Mouse (Mus musculus): ENCODE results near the gene Fam163b. TPM values are rescaled to one million over a fixed set of nuclear protein-coding genes. Genes with fewer than 3 reads are reported as not detected.

Fam163b gene
- polyA plus RNA-seq, 1 experiment, result not detected

DNA sequence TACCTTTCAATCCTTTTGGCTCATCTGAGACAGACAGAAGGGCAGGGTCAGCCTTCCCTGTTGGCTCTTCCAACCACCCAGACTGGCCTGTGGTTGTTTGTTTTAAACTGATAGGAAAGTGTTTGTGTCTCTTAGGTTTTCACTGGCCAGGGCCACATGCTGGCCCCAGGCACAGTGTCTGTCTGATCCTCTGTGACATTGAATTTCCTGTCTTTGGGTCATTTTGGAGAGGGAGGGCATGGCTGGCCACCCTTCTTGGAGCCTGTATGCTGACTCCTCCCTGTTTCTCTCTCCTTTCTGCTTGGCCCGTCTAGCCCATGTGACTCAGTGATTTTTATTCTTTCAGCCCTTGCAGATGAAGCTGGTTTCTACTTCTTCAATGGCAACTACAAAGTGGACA lies 53.1 kb downstream of the Fam163b start:
- WGBS, result 55% methylated on average over 1 of the region's 1 CpGs
- Histone ChIP-seq H3K4me1 (ENCODE audit: control insufficient read depth, insufficient read depth, low read length) (no peaks in the 10 kb centered on the region), H3K4me3 (replicated peaks; ENCODE audit: control insufficient read depth, low read depth, low read length) (no peak overlapping the region), H3K27ac (ENCODE audit: control insufficient read depth, insufficient read depth, low read depth, low read length, poor library complexity) (no peak overlapping the region)
- no peak for TF ChIP-seq POLR2A (IDR thresholded peaks at IDR 0.05; ENCODE audit: borderline replicate concordance, control insufficient read depth, low read depth, low read length)

DNA sequence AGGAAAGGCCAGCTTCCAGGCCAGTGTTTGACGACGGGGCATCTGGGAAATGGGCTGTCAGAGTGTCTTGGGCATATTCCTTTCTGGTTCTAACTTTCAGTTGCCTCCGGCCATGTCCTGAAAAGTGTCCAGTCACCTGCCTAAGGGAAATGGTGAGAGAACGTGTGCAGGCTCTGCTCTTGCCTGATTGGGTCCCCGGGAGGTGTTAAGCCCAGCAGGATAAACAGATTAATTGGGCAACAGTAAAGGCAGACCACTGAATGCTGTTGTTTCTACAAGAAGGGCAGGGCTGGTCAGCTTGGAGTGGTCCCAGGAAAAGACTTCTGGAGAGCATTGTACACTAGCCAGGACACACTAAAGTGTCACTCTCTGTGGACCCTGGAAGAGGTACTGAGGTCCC lies 53.6 kb downstream of the Fam163b start:
- no peak for TF ChIP-seq POLR2A (IDR thresholded peaks at IDR 0.05; ENCODE audit: borderline replicate concordance, control insufficient read depth, low read depth, low read length)
- TF ChIP-seq CTCF (IDR thresholded peaks at IDR 0.05; ENCODE audit: control insufficient read depth, insufficient read depth, low read length), result no peak
- H3K27ac ChIP-seq (ENCODE audit: control insufficient read depth, insufficient read depth, low read depth, low read length, poor library complexity), result no peak overlapping the region
- WGBS, result 53% methylated on average over 5 of the region's 5 CpGs
- H3K4me3 ChIP-seq (replicated peaks; ENCODE audit: control insufficient read depth, low read depth, low read length), result no peak overlapping the region
- no peaks in the 10 kb centered on the region for H3K4me1 ChIP-seq (ENCODE audit: control insufficient read depth, insufficient read depth, low read length)

DNA sequence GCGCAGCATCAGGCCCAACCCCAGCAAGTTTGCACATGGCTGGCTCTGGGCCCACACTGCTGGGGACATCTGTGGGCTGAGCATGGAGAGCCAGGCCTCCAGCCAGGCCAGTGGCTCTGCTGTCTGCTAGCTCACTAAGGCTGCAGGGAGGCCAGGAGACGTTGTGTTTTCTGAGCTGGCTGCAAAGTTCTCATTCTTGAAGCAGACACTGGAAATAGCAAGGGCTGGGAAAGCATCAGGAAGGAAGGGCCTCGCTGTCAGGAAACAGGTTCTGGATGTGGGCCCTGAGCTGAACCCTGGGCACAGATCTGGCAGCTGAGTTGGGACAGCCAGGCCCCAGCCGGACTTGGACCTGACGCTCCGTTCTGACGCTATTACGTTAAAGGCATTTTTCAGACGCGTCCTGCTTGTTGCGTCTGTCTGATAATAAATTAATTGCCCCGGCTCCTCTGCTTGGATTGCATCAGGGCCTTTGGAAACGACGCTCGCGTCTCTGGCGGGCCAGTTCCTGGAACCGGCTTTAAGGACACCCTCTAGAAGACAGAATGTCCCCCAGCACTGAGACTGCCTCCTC lies 54.1 kb downstream of the Fam163b start:
- no peak overlapping the region for H3K4me3 ChIP-seq (replicated peaks; ENCODE audit: control insufficient read depth, low read depth, low read length)
- no peak overlapping the region for H3K27ac ChIP-seq (ENCODE audit: control insufficient read depth, insufficient read depth, low read depth, low read length, poor library complexity)
- H3K4me1 ChIP-seq (ENCODE audit: control insufficient read depth, insufficient read depth, low read length), result no peaks in the 10 kb centered on the region
- TF ChIP-seq CTCF (IDR thresholded peaks at IDR 0.05; ENCODE audit: control insufficient read depth, insufficient read depth, low read length) (no peak), POLR2A (IDR thresholded peaks at IDR 0.05; ENCODE audit: borderline replicate concordance, control insufficient read depth, low read depth, low read length) (no peak)
- 11% methylated on average over 18 of the region's 18 CpGs for WGBS

DNA sequence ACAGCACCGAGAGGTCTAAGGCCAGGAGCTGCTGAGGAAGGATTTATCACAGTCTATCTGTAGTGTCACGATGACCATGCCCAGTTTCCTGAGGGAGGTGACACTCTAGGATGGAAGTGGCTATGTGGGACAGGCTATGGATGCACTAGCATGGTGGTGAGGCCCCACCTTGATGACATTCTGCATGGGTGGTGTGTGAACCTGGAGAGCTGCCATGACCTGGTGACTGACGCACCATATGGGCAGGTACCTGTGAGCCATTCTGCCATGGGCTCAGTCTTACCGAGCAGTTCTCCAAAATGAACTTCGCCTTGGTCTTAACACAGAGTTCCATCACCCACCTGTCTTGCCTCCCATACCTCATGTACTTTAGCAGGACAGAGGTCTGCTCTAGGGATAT lies 54.7 kb downstream of the Fam163b start:
- Histone ChIP-seq H3K4me3 (replicated peaks; ENCODE audit: control insufficient read depth, low read depth, low read length) (no peak overlapping the region), H3K27ac (ENCODE audit: control insufficient read depth, insufficient read depth, low read depth, low read length, poor library complexity) (no peak overlapping the region), H3K4me1 (ENCODE audit: control insufficient read depth, insufficient read depth, low read length) (no peaks in the 10 kb centered on the region)
- TF ChIP-seq POLR2A (IDR thresholded peaks at IDR 0.05; ENCODE audit: borderline replicate concordance, control insufficient read depth, low read depth, low read length) (no peak), CTCF (IDR thresholded peaks at IDR 0.05; ENCODE audit: control insufficient read depth, insufficient read depth, low read length) (no peak)
- 74% methylated on average over 5 of the region's 5 CpGs for WGBS

DNA sequence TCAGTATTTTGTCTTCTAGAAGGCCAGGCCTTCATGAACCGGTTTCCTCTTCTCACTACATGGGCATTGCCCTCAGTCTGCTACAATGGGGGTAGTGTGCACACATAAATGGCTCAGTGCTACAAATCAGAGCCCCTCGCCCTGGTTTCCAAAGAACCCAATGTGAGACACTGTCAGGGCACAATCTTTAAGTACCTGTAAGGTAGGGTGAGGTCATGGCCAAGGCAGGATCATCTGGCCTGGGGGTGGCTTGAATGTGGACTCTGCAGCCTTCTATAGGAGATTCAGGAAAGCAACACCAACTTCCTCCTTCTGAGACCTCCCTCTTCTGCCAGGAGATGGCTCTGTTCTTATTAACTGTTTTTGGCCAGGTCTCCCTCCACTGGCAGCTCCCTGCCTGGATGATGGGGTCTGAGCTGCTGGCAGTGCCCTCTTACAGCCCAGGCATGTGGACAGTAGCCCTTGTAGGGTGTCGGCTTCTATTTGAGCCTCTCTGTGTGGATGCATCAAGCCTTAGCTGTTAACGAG lies 55.7 kb downstream of the Fam163b start:
- 0 out of 2 replicates have a peak, but pooled peaks have one; percentile 5 for TF ChIP-seq CTCF (IDR thresholded peaks at IDR 0.05; ENCODE audit: control insufficient read depth, insufficient read depth, low read length)
- TF ChIP-seq POLR2A (IDR thresholded peaks at IDR 0.05; ENCODE audit: borderline replicate concordance, control insufficient read depth, low read depth, low read length), result no peak
- no peak overlapping the region for H3K4me3 ChIP-seq (replicated peaks; ENCODE audit: control insufficient read depth, low read depth, low read length)
- no peak overlapping the region for H3K27ac ChIP-seq (ENCODE audit: control insufficient read depth, insufficient read depth, low read depth, low read length, poor library complexity)
- no peaks in the 10 kb centered on the region for H3K4me1 ChIP-seq (ENCODE audit: control insufficient read depth, insufficient read depth, low read length)
- 60% methylated on average over 4 of the region's 4 CpGs for WGBS

DNA sequence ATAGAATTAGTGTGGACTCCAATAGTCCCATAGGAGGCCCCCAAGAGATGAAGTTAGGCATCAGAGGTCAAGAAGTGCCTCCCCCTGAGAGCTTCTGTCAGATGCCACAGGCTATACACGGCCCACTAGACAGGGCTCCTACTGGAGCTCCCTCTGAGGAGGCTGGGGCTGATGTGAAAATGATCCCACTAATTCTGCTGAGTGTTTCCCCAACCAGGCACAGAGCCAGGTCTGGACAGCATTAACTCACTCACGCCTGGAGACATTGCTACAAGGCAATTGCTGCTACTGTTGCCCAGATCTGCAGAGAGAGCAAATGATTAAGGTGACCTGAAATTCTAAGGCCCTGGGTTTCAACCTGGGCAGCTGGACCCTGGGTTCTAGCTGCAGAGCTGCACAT lies 56.5 kb downstream of the Fam163b start:
- no peak overlapping the region for H3K27ac ChIP-seq (ENCODE audit: control insufficient read depth, insufficient read depth, low read depth, low read length, poor library complexity)
- no peaks in the 10 kb centered on the region for H3K4me1 ChIP-seq (ENCODE audit: control insufficient read depth, insufficient read depth, low read length)
- WGBS, result 49% methylated on average over 2 of the region's 2 CpGs
- H3K4me3 ChIP-seq (replicated peaks; ENCODE audit: control insufficient read depth, low read depth, low read length), result no peak overlapping the region
- TF ChIP-seq POLR2A (IDR thresholded peaks at IDR 0.05; ENCODE audit: borderline replicate concordance, control insufficient read depth, low read depth, low read length), result no peak
- no peak for TF ChIP-seq CTCF (IDR thresholded peaks at IDR 0.05; ENCODE audit: control insufficient read depth, insufficient read depth, low read length)

DNA sequence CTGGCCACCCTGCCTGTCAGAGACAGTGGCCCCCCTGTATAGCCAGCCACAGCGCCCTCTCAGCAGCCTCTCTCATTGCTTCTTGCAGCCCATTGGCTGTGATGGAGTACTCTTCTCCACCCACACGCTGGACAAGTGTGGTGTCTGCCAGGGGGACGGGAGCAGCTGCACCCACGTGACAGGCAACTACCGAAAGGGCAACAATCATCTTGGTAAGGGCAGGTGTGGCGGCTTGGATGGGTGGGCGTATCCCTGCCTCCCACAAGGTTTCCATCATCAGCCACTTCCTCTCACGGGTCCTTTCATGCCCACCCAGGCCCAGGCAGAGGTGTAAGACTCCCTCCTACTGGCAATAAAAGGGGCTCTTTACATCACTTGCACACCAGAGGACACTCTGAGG lies 57.3 kb downstream of the Fam163b start:
- no peak overlapping the region for H3K27ac ChIP-seq (ENCODE audit: control insufficient read depth, insufficient read depth, low read depth, low read length, poor library complexity)
- 51% methylated on average over 8 of the region's 8 CpGs for WGBS
- H3K4me3 ChIP-seq (replicated peaks; ENCODE audit: control insufficient read depth, low read depth, low read length), result no peak overlapping the region
- H3K4me1 ChIP-seq (ENCODE audit: control insufficient read depth, insufficient read depth, low read length), result no peaks in the 10 kb centered on the region
- no peak for TF ChIP-seq CTCF (IDR thresholded peaks at IDR 0.05; ENCODE audit: control insufficient read depth, insufficient read depth, low read length)
- TF ChIP-seq POLR2A (IDR thresholded peaks at IDR 0.05; ENCODE audit: borderline replicate concordance, control insufficient read depth, low read depth, low read length), result no peak

DNA sequence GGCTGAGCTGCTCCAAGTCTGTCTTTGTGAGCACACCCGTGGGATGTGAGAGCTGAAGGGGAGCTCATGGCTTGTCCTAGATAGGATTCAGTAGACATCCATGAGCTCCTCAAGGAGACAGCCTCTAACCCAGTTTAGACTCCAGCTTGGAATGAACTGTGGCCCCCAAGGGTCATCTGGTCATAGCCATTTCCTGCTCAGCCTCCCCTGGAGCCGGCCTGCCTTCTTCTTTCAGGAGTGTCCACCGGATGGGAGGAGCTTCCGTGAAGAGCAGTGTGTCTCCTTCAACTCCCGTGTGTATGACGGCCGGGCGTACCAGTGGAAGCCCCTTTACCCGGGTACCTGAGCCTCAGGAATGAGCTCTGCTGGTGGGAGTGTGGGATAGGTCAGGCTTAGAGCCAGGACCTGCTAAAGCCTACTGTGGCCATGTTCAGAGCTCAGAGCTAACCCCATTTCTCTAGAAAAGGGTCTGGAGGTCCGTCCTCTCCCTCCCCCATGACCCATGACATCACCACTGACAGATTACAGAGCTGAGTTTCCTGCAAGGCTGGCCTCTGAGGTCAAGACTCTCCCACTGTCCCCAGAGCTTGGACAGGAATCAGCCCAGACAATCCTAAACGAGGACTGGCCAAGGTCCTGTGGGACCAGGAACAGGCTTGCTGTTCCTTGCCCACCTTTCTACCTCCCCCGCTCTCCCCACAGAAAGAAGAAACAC lies 58.4 kb downstream of the Fam163b start:
- Histone ChIP-seq H3K4me1 (ENCODE audit: control insufficient read depth, insufficient read depth, low read length) (no peaks in the 10 kb centered on the region), H3K27ac (ENCODE audit: control insufficient read depth, insufficient read depth, low read depth, low read length, poor library complexity) (no peak overlapping the region), H3K4me3 (replicated peaks; ENCODE audit: control insufficient read depth, low read depth, low read length) (no peak overlapping the region)
- TF ChIP-seq CTCF (IDR thresholded peaks at IDR 0.05; ENCODE audit: control insufficient read depth, insufficient read depth, low read length) (no peak), POLR2A (IDR thresholded peaks at IDR 0.05; ENCODE audit: borderline replicate concordance, control insufficient read depth, low read depth, low read length) (no peak)
- 80% methylated on average over 12 of the region's 12 CpGs for WGBS

Data from bone marrow, adult 2 months (tissue).